Mouse (Mus musculus) heart, embryonic 11.5 days (tissue): ENCODE measurements around the gene Fos. TPM values are rescaled to one million over a fixed set of nuclear protein-coding genes. Genes with fewer than 3 reads are reported as not detected.

ENCODE experiments used
- ATAC-seq: fragments of 200-750 bp; cut with Nextera tagmentation; replicated peaks from 2 replicates; pipeline ENCODE4 v1.8.0; 2017; ENCODE audit warnings: moderate library complexity; ENCODE audit not compliant: insufficient number of reproducible peaks, low FRiP score, low TSS enrichment
- H3K27ac ChIP-seq: fragments of 300-500 bp; sonication (generic); 2 replicates; pipeline ENCODE4 v1.5.1; 2014; ENCODE audit warnings: mild to moderate bottlenecking, low read depth, low read length
- H3K27me3 ChIP-seq: fragments of 300-500 bp; sonication (generic); 2 replicates; pipeline ENCODE4 v1.6.1; 2014; ENCODE audit warnings: mild to moderate bottlenecking, low read length, mixed read lengths; ENCODE audit not compliant: control insufficient read depth, insufficient read depth
- H3K36me3 ChIP-seq: fragments of 300-500 bp; sonication (generic); 2 replicates; pipeline ENCODE4 v1.6.1; 2014; ENCODE audit warnings: mild to moderate bottlenecking, low read length, moderate library complexity, mixed read lengths; ENCODE audit not compliant: control insufficient read depth, insufficient read depth
- H3K4me1 ChIP-seq: fragments of 300-500 bp; sonication (generic); 2 replicates; pipeline ENCODE4 v1.6.1; 2014; ENCODE audit warnings: low read length; ENCODE audit not compliant: control insufficient read depth, insufficient read depth
- H3K4me2 ChIP-seq: fragments of 300-500 bp; sonication (generic); 2 replicates; pipeline ENCODE4 v1.6.1; 2014; ENCODE audit warnings: mild to moderate bottlenecking, moderate library complexity
- H3K4me3 ChIP-seq: fragments of 300-500 bp; sonication (generic); 2 replicates; pipeline ENCODE4 v1.5.1; 2014; ENCODE audit warnings: low read depth, low read length
- H3K9ac ChIP-seq: fragments of 300-500 bp; sonication (generic); 2 replicates; pipeline ENCODE4 v1.6.1; 2014; ENCODE audit warnings: mild to moderate bottlenecking, low read depth, low read length, moderate library complexity
- H3K9me3 ChIP-seq: fragments of 300-500 bp; sonication (generic); replicated peaks from 2 replicates; pipeline ENCODE4 v1.6.1; 2016; ENCODE audit warnings: low read length; ENCODE audit not compliant: control insufficient read depth
- WGBS: fragments of 180-500 bp; shearing (Covaris S2); extraction: QIAGEN DNeasy Blood & Tissue Kit; methylation state at CpG from one replicate; pipeline ENCODE4 v1.1.7; 2014; ENCODE audit not compliant: insufficient replicate concordance; 5-methylcytosine and 5-hydroxymethylcytosine counted together
- polyA plus RNA-seq: library from polyadenylated mRNA; unstranded; fragments of >200 nt; fragmentation: Nextera tagmentation; extraction: Ambion mirVana; gene quantifications from 2 replicates; pipeline ENCODE4 v1.2.1, GENCODE M21; 2014

Gene Fos
- polyA plus RNA-seq, 1 experiment from 2014 or later, result 4.5 TPM

- H3K4me3 ChIP-seq, result peak overlapping the region; percentile 61
- H3K9ac ChIP-seq, result peak overlapping the region; percentile 43; the same call in 1 of the 2 replicates
- peak overlapping the region; percentile 95 for H3K4me2 ChIP-seq
- H3K4me1 ChIP-seq, result peaks cover 11% of the 10 kb centered on the region
- WGBS, result 1% methylated on average over 12 of the region's 12 CpGs
- ATAC-seq, result no peak
- no peaks in the 10 kb centered on the region for H3K9me3 ChIP-seq
- H3K36me3 ChIP-seq, result no peaks in the 10 kb centered on the region
- no peaks in the 10 kb centered on the region for H3K27me3 ChIP-seq
- 0 out of 2 replicates have a peak overlapping the region, but pooled peaks have one; percentile 29 for H3K27ac ChIP-seq
These were observed 14.0 kb downstream of the Fos start for GRCm38 (mm10) chr12:85487545-85488141.

DNA sequence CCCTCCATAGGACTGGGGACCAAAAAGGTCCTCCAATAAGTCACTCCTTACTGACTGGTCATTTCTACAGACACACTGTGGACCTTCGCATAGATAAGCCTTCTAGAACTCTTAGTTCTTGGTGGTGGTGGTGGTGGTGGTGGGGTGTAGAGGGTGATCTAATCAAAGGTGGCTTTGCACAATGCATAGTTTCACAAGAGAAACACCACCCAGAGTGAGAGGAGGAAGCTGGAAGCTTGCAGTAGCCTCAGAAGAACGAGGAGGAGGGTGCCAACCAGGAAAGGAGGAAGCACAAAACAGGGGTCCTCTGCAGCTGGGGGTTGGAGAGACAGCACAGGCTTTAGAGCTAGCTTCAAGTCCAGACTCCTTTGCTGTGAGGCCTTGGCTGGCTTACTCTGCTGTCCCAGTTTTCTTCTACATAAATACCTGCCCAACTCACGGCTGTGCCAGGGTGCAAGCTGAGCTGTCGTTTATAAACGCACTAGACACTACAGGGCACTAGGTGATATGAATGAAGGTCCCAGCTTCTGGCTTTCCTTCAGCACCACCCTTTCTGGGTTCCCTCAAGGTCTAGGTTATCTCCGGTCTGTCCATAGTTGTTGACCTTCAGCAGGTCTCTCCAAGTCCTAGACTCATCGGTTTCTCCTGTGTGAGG is 15.7 kb downstream of the Fos start:
- ATAC-seq, result no peak
- H3K4me1 ChIP-seq, result peaks cover 11% of the 10 kb centered on the region
- no peak overlapping the region for H3K9ac ChIP-seq
- H3K27ac ChIP-seq, result no peak overlapping the region
- no peaks in the 10 kb centered on the region for H3K27me3 ChIP-seq
- H3K9me3 ChIP-seq, result no peaks in the 10 kb centered on the region
- no peak overlapping the region for H3K4me3 ChIP-seq
- no peak overlapping the region for H3K4me2 ChIP-seq
- 62% methylated on average over 7 of the region's 7 CpGs for WGBS
- H3K36me3 ChIP-seq, result no peaks in the 10 kb centered on the region

DNA sequence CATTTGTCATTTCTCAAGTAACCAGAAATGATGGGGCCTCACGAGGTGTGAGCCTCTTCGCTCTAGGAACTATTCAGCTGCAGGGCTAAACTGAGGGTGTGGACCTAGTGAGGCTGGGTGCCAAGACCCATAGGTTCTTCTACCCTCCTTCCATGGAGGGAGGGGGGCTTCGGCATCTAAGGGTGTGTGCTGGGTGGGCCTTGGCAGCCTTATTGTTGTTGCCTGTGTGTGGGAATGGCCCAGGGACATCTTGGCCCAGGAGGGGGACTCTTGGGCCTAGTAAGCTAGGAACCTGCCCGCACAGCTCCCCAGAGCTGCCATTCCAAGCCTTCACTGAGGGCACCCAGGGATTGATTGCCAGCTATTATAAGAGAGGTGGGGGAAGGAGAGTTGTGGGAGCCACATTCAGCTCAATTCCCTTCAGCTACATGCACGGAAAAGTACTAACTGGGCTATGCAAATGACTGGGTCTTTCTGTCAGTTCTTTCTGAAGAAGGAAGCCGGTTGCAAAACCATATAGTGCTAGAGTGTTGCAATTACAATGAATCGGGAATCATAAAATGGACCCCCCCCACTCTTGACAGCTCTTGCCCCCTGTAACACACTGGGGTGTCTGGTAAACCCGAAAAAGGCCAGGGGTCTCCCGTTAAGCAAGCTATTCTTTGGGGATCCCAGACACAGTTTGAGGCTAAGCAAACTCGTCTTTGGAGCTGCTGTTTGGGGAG is 16.6 kb downstream of the Fos start:
- WGBS, result 77% methylated on average over 10 of the region's 10 CpGs
- no peak overlapping the region for H3K27ac ChIP-seq
- peaks cover 10% of the 10 kb centered on the region for H3K4me1 ChIP-seq
- H3K36me3 ChIP-seq, result no peaks in the 10 kb centered on the region
- H3K9ac ChIP-seq, result no peak overlapping the region
- H3K9me3 ChIP-seq, result no peaks in the 10 kb centered on the region
- no peak for ATAC-seq
- H3K4me3 ChIP-seq, result no peak overlapping the region
- H3K27me3 ChIP-seq, result no peaks in the 10 kb centered on the region
- H3K4me2 ChIP-seq, result no peak overlapping the region

DNA sequence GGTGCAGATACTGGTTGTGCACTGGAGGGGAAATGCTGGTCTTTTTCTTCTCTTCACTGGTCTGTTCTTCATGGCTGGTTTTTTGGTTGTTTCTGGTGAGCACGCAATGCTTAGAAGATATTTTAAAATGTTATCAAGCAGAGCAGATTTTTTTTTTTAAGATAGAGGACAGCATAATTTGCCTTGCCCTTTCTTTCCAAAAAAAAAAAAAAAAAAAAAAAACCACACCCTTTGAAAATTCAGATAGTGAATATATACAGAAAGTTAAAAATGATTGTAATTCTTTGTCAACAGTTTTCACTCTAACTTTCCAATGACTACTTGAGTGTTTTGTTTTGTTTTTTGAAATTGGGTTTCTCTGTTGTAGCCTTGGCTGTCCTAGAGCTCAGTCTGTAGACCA is 17.3 kb downstream of the Fos start:
- no peaks in the 10 kb centered on the region for H3K27me3 ChIP-seq
- 79% methylated on average over 1 of the region's 1 CpGs for WGBS
- no peak overlapping the region for H3K27ac ChIP-seq
- ATAC-seq, result no peak
- no peaks in the 10 kb centered on the region for H3K9me3 ChIP-seq
- no peak overlapping the region for H3K4me3 ChIP-seq
- peaks cover 6% of the 10 kb centered on the region for H3K4me1 ChIP-seq
- no peak overlapping the region for H3K9ac ChIP-seq
- H3K4me2 ChIP-seq, result no peak overlapping the region
- H3K36me3 ChIP-seq, result no peaks in the 10 kb centered on the region

DNA sequence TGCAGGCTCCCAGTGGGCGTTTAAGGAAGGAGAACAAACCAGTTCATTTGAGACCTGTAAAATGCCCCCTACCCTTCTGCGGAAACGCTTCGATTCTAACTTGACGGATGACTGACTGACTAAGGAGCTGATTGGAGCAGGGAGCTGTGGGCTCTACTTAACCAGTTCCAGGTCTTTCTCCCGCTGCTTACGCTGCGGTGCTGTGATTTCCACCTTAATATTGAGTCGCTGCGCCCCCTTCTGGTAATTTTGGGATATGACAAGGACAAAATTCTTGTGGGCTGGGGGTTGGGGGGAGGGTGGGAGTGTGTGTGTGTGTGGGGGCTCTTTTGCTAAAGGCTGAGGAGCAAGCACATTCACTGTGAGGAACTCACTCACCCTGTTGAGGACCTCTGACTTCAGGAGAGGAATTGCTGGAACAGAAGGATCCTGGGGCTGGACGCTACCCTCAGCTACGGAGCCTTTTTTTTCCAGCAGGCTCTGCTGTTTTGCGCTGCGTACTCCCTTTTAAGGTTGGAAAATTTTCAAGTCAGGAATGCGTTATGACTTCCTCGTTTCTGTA is 18.5 kb downstream of the Fos start:
- peaks cover 5% of the 10 kb centered on the region for H3K4me1 ChIP-seq
- H3K27me3 ChIP-seq, result no peaks in the 10 kb centered on the region
- no peak overlapping the region for H3K4me3 ChIP-seq
- H3K9ac ChIP-seq, result no peak overlapping the region
- no peak for ATAC-seq
- H3K4me2 ChIP-seq, result peak overlapping the region; percentile 41
- 21% methylated on average over 16 of the region's 16 CpGs for WGBS
- no peak overlapping the region for H3K27ac ChIP-seq
- no peaks in the 10 kb centered on the region for H3K36me3 ChIP-seq
- no peaks in the 10 kb centered on the region for H3K9me3 ChIP-seq

DNA sequence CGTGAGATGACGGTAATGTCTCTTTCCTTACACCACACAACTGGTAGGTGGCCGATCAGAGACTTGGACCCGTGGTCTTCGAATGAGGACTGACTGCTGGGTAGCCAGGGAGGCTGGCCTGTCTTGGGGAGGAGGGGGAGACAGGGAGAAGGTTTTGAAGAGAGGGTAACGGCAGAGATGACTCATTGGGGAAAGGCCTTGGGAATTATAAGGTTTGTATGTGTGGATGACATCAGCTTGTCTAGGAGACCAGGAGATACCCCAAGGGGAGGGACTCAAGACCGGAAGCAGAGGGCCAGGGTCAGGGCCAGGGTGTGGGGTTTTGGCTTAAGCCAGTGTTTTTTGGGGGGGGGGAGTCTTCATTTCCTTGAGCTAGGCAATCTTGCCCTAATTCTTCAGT is 22.6 kb downstream of the Fos start:
- WGBS, result 71% methylated on average over 7 of the region's 7 CpGs
- H3K27ac ChIP-seq, result no peak overlapping the region
- no peak for ATAC-seq
- 0 out of 2 replicates have a peak, but pooled peaks cover 4% of the 10 kb centered on the region for H3K4me1 ChIP-seq
- no peak overlapping the region for H3K4me2 ChIP-seq
- H3K27me3 ChIP-seq, result no peaks in the 10 kb centered on the region
- no peaks in the 10 kb centered on the region for H3K36me3 ChIP-seq
- no peak overlapping the region for H3K9ac ChIP-seq
- H3K9me3 ChIP-seq, result peaks cover under 1% of the 10 kb centered on the region
- H3K4me3 ChIP-seq, result no peak overlapping the region

- no peaks in the 10 kb centered on the region for H3K27me3 ChIP-seq
- no peak overlapping the region for H3K27ac ChIP-seq
- no peak overlapping the region for H3K9ac ChIP-seq
- H3K4me1 ChIP-seq, result 0 out of 2 replicates have a peak, but pooled peaks cover 4% of the 10 kb centered on the region
- WGBS, result 24% methylated on average over 7 of the region's 7 CpGs
- H3K4me3 ChIP-seq, result no peak overlapping the region
- H3K4me2 ChIP-seq, result no peak overlapping the region
- H3K9me3 ChIP-seq, result peaks cover 4% of the 10 kb centered on the region
- no peak for ATAC-seq
- H3K36me3 ChIP-seq, result no peaks in the 10 kb centered on the region
These were observed 23.1 kb downstream of the Fos start for GRCm38 (mm10) chr12:85496755-85497154.

GRCm38 (mm10) chr12:85497310-85498135 is 23.8 kb downstream of the Fos start:
- Histone ChIP-seq H3K27me3 (no peaks in the 10 kb centered on the region), H3K4me3 (no peak overlapping the region), H3K4me2 (no peak overlapping the region), H3K9ac (no peak overlapping the region; the same call in 1 of the 2 replicates), H3K4me1 (0 out of 2 replicates have a peak, but pooled peaks cover 4% of the 10 kb centered on the region), H3K9me3 (peaks cover 6% of the 10 kb centered on the region), H3K36me3 (no peaks in the 10 kb centered on the region), H3K27ac (0 out of 2 replicates have a peak overlapping the region, but pooled peaks have one; percentile 10)
- ATAC-seq, result no peak
- 40% methylated on average over 11 of the region's 11 CpGs for WGBS
